Mouse (Mus musculus): Measurements from ENCODE around the gene Sdr42e1. TPM values are rescaled to one million over a fixed set of nuclear protein-coding genes. Genes with fewer than 3 reads are reported as not detected.

The Sdr42e1 gene
- total and polyA plus RNA-seq, 3 experiments, result 2.3 to 4.1 (median 3.1) TPM

DNA sequence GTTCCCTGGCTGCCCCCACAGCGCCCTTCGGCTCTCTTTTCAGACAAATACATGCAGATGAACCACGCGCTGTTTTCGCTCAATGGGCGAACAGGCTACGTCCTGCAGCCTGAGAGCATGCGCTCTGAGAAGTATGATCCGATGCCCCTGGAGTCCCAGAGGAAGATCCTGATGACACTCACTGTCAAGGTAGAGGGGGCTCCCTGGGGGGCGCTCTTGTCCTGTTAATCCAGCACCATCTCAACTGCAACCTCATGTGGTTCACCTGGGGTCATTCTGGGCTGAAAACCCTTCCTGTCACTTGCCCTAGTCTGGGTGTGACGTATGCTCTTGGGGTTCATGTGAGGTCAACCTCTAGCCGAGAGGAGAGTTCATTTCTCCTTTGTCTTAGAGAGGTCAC is 60.6 kb downstream of the Sdr42e1 start:
- TF ChIP-seq MYC (IDR thresholded peaks at IDR 0.05; ENCODE audit: low read depth, low read length), result no peak
- no peak for TF ChIP-seq POLR2A (IDR thresholded peaks at IDR 0.05; ENCODE audit: low read depth, low read length)
- no peak for TF ChIP-seq CHD2 (IDR thresholded peaks at IDR 0.05; ENCODE audit: low read length)
- no peak for TF ChIP-seq ZC3H11A (IDR thresholded peaks at IDR 0.05; ENCODE audit: low read depth, low read length)
- TF ChIP-seq IRF4 (IDR thresholded peaks at IDR 0.05; ENCODE audit: low read depth, low read length), result no peak
- no peak overlapping the region for H3K4me3 ChIP-seq (replicated peaks in 1 of 3; ENCODE audit: low read depth in 2 of 3, low read length in 2 of 3, poor library complexity in 1 of 3)
- no peaks in the 10 kb centered on the region for H3K4me1 ChIP-seq (ENCODE audit: control insufficient read depth in 1 of 2, insufficient read depth in 2 of 2)
- in situ Hi-C loops (cut with MboI; ENCODE audit: low pct_ligation_motif_present, low pct_unique_long_range_greater_than_20kb, low sequenced_read_pairs), result no loop called here
- peaks cover 96 to 97% of the 10 kb centered on the region in 2 experiments for H3K36me3 ChIP-seq (replicated peaks in 1 of 2; ENCODE audit: control insufficient read depth in 1 of 2, insufficient read depth in 1 of 2, low read length in 1 of 2)
- H3K4me2 ChIP-seq (ENCODE audit: insufficient read depth, low read depth, poor library complexity, severe bottlenecking), result no peak overlapping the region
- H3K27ac ChIP-seq (ENCODE audit: insufficient read depth, low read depth), result no peak overlapping the region
- DNase-seq (ENCODE audit: extremely low read depth), result no peak
- H3K79me2 ChIP-seq (replicated peaks; ENCODE audit: control insufficient read depth, extremely low read depth, insufficient read depth, poor library complexity, severe bottlenecking), result no peaks in the 10 kb centered on the region; the same call in 1 of the 2 replicates
- dilution Hi-C loops (cut with MboI; ENCODE audit: extremely low pct_ligation_motif_present, extremely low pct_unique_long_range_greater_than_20kb, low sequenced_read_pairs), result no loop called here
- no peak overlapping the region for H3K9ac ChIP-seq (ENCODE audit: insufficient read depth, low read depth)
- no peaks in the 10 kb centered on the region for H3K27me3 ChIP-seq (replicated peaks)
- H3K9me3 ChIP-seq (replicated peaks; ENCODE audit: low read length), result peaks cover 21% of the 10 kb centered on the region

Other genes starting within 250 kb of the Sdr42e1 start
- 194 and 205 TPM in 2 replicates for gene Plcg2, start 175.4 kb downstream of the Sdr42e1 start, total RNA-seq (2012; rRNA removed)
- gene Plcg2, start 175.4 kb downstream of the Sdr42e1 start, total RNA-seq (2014; rRNA removed), result 129 and 139 TPM in 2 replicates
- gene Plcg2, start 175.4 kb downstream of the Sdr42e1 start, polyA plus RNA-seq (2012; ENCODE audit: insufficient read length, low read depth), result 177 and 196 TPM in 2 replicates
- gene Hsd17b2, start 28.2 kb upstream of the Sdr42e1 start, total RNA-seq (2012; rRNA removed), result not detected in 2 replicates
- not detected in 2 replicates for gene Hsd17b2, start 28.2 kb upstream of the Sdr42e1 start, total RNA-seq (2014; rRNA removed)
- not detected in 2 replicates for gene Hsd17b2, start 28.2 kb upstream of the Sdr42e1 start, polyA plus RNA-seq (2012; ENCODE audit: insufficient read length, low read depth)
- gene Mphosph6, start 128.3 kb upstream of the Sdr42e1 start, total RNA-seq (2012; rRNA removed), result 89.6 and 114 TPM in 2 replicates
- gene Mphosph6, start 128.3 kb upstream of the Sdr42e1 start, total RNA-seq (2014; rRNA removed), result 225 and 243 TPM in 2 replicates
- gene Mphosph6, start 128.3 kb upstream of the Sdr42e1 start, polyA plus RNA-seq (2012; ENCODE audit: insufficient read length, low read depth), result 232 and 241 TPM in 2 replicates

Data from CH12.LX (cell line).